Mouse (Mus musculus): ENCODE results near the gene S100pbp. TPM values are rescaled to one million over a fixed set of nuclear protein-coding genes. Genes with fewer than 3 reads are reported as not detected.
"Not testable (repeated sequence)": the region's sequence is repeated elsewhere in the genome, so short reads cannot be mapped to it uniquely, and the experiment has no call there.

The S100pbp gene
- total and polyA plus RNA-seq, 2 experiments from 2014 or later: 16.9 to 35.9 TPM

DNA sequence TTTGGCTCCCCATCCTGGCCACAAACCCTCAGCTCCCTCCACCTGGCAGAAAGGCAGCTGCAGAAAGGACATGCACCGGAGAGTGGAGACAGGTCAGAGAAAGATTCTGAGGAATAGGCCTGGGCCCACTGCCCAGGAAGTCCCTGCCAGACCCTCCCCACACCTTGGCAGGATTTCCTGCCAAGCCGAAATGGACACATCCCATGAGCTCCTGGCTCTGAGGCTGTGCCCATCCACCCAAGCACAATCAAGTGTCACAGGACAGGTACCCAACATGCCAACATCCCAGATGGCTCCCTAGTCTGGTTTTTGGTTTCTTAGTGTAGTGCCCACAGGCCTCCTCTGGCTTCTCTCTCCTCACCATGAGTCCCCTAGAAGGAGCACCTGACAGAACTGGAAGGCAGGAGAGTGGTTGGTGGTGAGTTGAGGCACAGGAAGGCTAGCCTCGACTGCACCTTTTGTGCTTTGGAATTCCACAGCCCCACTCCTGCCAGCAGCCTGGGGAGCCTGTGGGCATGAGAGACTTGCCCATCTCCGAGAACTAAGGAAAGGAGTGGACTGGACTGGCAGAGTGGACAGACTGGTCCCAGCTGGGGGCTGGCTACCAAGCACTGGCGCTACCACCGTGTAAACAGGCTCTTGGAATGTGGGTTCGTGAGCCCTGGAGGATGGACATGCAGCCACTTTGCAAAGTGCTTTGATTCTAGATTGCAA is 31.0 kb upstream of the S100pbp start:
- WGBS: 52% methylated on average over 7 of the region's 7 CpGs
- Histone ChIP-seq H3K4me1 (ENCODE audit: insufficient read depth, low read length) (peaks cover 9% of the 10 kb centered on the region; the same call in 1 of the 2 replicates), H3K9me3 (ENCODE audit: low read length) (no peaks in the 10 kb centered on the region), H3K4me2 (ENCODE audit: low read depth, low read length) (no peak overlapping the region), H3K4me3 (ENCODE audit: low read length) (no peak overlapping the region), H3K27me3 (ENCODE audit: insufficient read depth, low read length) (no peaks in the 10 kb centered on the region), H3K36me3 (ENCODE audit: insufficient read depth, low read length) (peaks cover 57% of the 10 kb centered on the region), H3K9ac (replicated peaks; ENCODE audit: low read length) (no peak overlapping the region), H3K27ac (peak overlapping the region; percentile 41; the same call in 1 of the 2 replicates)
- ATAC-seq: no peak
- no peak for TF ChIP-seq CTCF (IDR thresholded peaks at IDR 0.05; ENCODE audit: low read depth)
- no peak for DNase-seq (ENCODE audit: low spot score)

DNA sequence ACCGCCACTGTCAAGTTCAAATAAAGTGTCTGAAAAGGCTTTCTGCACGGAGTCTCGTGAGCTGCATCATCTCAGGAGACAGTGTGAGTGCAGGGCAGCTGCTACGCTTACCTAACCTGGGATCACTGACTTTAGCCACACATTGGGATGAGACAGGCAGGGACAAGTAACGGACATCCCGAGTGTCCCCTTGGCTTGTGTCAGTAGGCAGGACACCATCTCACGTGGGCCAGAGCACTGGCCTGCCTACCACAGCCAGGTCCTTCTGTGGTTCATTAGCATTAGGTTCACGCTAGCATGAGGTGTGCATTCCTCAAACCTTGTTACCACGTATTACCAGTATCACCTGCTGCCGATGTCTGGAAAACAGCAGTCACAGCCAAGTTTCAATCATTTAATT is 29.7 kb upstream of the S100pbp start:
- 77% methylated on average over 10 of the region's 10 CpGs for WGBS
- H3K36me3 ChIP-seq (ENCODE audit: insufficient read depth, low read length): peaks cover 57% of the 10 kb centered on the region
- no peaks in the 10 kb centered on the region for H3K9me3 ChIP-seq (ENCODE audit: low read length)
- peaks cover 9% of the 10 kb centered on the region; the same call in 1 of the 2 replicates for H3K4me1 ChIP-seq (ENCODE audit: insufficient read depth, low read length)
- no peak overlapping the region for H3K4me3 ChIP-seq (ENCODE audit: low read length)
- H3K9ac ChIP-seq (replicated peaks; ENCODE audit: low read length): no peak overlapping the region
- no peak overlapping the region for H3K4me2 ChIP-seq (ENCODE audit: low read depth, low read length)
- ATAC-seq (no peak), DNase-seq (ENCODE audit: low spot score) (no peak)
- H3K27me3 ChIP-seq (ENCODE audit: insufficient read depth, low read length): no peaks in the 10 kb centered on the region
- TF ChIP-seq CTCF (IDR thresholded peaks at IDR 0.05; ENCODE audit: low read depth): no peak
- H3K27ac ChIP-seq: no peak overlapping the region

DNA sequence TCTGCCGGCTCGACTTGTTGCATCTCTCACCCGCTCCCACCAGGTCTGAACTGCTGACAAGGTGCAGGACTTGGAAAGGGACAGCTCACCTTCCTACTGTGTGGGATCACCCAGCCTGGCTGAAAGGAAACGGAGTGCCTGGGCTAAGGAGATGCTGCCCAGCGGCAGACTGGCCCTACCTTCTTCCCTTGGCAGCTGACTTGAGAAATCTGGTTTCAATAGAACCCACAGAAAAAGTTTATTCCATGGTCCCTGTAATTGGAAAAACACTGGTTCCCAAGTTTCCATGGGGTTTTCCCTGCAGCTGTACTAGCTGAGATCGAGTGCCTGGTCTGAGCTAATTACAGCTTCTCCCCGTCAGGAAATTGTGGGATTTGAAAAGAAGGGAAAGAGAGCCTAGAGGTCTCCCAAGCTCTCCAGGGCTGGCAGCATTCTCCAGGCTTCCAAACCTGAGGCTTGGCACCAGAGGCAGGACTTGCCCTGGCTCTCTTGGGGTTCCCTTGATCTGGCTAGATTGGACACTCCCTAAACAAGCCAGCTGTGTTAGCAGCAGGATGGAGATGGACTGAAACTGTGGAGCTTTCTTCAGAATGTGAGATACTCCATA is 29.1 kb upstream of the S100pbp start:
- DNase-seq (ENCODE audit: low spot score) (no peak), ATAC-seq (no peak)
- no peak overlapping the region for H3K9ac ChIP-seq (replicated peaks; ENCODE audit: low read length)
- H3K4me1 ChIP-seq (ENCODE audit: insufficient read depth, low read length): peaks cover 8% of the 10 kb centered on the region; the same call in 1 of the 2 replicates
- no peak overlapping the region for H3K4me2 ChIP-seq (ENCODE audit: low read depth, low read length)
- WGBS: 81% methylated on average over 7 of the region's 7 CpGs
- H3K27me3 ChIP-seq (ENCODE audit: insufficient read depth, low read length): no peaks in the 10 kb centered on the region
- no peaks in the 10 kb centered on the region for H3K9me3 ChIP-seq (ENCODE audit: low read length)
- TF ChIP-seq CTCF (IDR thresholded peaks at IDR 0.05; ENCODE audit: low read depth): no peak
- no peak overlapping the region for H3K4me3 ChIP-seq (ENCODE audit: low read length)
- peaks cover 62% of the 10 kb centered on the region for H3K36me3 ChIP-seq (ENCODE audit: insufficient read depth, low read length)
- no peak overlapping the region for H3K27ac ChIP-seq

DNA sequence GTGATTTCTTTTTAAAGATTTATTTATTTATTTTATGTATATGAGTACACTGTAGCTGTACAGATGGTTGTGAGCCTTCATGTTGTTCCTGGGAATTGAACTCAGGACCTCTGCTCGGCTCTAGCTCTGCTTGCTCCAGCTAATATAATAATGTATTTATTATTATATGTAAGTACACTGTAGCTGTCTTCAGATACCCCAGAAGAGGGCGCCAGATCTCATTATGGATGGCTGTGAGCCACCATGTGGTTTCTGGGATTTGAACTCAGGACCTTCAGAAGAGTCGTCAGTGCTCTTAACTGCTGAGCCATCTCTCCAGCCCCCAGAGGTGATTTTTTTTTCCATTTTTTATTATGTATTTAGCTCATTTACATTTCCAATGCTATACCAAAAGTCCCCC is 23.0 kb upstream of the S100pbp start:
- not testable (repeated sequence) for DNase-seq (ENCODE audit: low spot score); H3K4me2 ChIP-seq (ENCODE audit: low read depth, low read length); H3K9me3 ChIP-seq (ENCODE audit: low read length); ATAC-seq; H3K27me3 ChIP-seq (ENCODE audit: insufficient read depth, low read length); H3K4me3 ChIP-seq (ENCODE audit: low read length); H3K9ac ChIP-seq (replicated peaks; ENCODE audit: low read length); H3K27ac ChIP-seq; H3K4me1 ChIP-seq (ENCODE audit: insufficient read depth, low read length)
- peaks cover 65% of the 10 kb centered on the region for H3K36me3 ChIP-seq (ENCODE audit: insufficient read depth, low read length)
- WGBS: 63% methylated on average over 3 of the region's 3 CpGs
- peak; percentile 49 for TF ChIP-seq CTCF (IDR thresholded peaks at IDR 0.05; ENCODE audit: low read depth)

DNA sequence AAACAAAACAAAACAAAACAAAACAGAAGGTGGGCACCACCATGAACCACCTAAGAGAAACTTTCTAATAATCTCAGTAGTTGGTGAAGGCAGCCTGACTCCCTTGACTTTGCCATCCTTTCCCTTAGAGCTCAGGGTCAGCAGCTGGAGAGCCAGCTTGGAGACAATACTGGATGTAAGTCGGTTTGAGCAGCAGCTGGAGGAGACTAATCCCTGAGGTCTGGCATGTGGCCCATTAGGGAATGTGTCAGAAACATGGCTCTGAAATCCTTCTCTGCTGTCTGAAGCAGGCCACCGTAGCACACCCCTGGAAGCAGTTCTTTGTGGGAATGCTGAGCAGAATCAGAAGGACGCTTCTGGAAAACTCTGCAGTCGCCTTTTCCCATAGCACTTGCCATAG is 21.9 kb upstream of the S100pbp start:
- Histone ChIP-seq H3K9me3 (ENCODE audit: low read length) (no peaks in the 10 kb centered on the region), H3K9ac (replicated peaks; ENCODE audit: low read length) (no peak overlapping the region), H3K4me2 (ENCODE audit: low read depth, low read length) (no peak overlapping the region), H3K27me3 (ENCODE audit: insufficient read depth, low read length) (no peaks in the 10 kb centered on the region), H3K4me1 (ENCODE audit: insufficient read depth, low read length) (no peaks in the 10 kb centered on the region), H3K4me3 (ENCODE audit: low read length) (no peak overlapping the region), H3K36me3 (ENCODE audit: insufficient read depth, low read length) (peaks cover 67% of the 10 kb centered on the region), H3K27ac (no peak overlapping the region)
- no peak for DNase-seq (ENCODE audit: low spot score)
- TF ChIP-seq CTCF (IDR thresholded peaks at IDR 0.05; ENCODE audit: low read depth): no peak
- 77% methylated on average over 4 of the region's 4 CpGs for WGBS
- no peak for ATAC-seq

DNA sequence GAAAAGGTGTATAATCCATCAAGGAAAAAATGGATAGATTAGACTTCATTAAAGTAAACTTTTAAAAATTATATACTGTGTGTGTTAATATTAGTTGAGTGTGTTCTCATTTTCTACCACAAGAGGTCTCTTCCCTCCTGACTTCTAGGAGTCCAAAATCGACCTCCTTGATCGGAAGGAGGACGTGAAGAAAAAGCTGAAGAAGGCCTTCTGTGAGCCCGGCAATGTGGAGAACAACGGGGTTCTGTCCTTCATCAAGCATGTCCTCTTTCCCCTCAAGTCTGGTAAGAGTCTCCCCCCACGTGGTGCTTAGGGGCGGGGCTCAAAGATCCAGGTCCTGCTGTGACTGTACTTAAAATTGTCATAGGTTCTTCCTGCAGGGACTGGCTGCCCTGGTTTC is 20.0 kb upstream of the S100pbp start:
- Histone ChIP-seq H3K36me3 (ENCODE audit: insufficient read depth, low read length) (peaks cover 70% of the 10 kb centered on the region), H3K9me3 (ENCODE audit: low read length) (no peaks in the 10 kb centered on the region), H3K27ac (no peak overlapping the region), H3K9ac (replicated peaks; ENCODE audit: low read length) (no peak overlapping the region), H3K4me3 (ENCODE audit: low read length) (no peak overlapping the region), H3K4me1 (ENCODE audit: insufficient read depth, low read length) (no peaks in the 10 kb centered on the region), H3K27me3 (ENCODE audit: insufficient read depth, low read length) (no peaks in the 10 kb centered on the region), H3K4me2 (ENCODE audit: low read depth, low read length) (no peak overlapping the region)
- DNase-seq (ENCODE audit: low spot score) (peak; percentile 68), ATAC-seq (peak; percentile 41; the same call in 1 of the 2 replicates)
- WGBS: 33% methylated on average over 7 of the region's 7 CpGs
- TF ChIP-seq CTCF (IDR thresholded peaks at IDR 0.05; ENCODE audit: low read depth): peak; percentile 76

DNA sequence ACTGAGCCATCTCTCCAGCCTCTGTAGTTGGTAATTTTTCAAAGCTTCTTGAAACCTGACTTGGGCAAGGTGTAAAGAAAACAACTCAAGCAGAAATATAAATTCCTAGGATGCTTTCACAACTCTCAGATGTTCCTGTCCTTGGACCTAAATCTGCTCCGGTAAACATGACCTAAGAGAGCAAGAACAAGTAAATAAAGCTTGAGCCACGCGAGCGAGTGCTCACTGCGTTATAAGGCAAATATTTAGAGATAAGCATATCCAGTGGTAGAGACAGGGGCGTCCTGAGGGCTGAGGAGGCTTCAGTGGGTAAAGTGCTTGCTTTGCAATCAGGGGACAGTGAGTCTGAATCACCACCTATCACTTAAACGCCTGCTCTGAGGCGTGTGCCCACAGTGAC is 17.3 kb upstream of the S100pbp start:
- H3K27ac ChIP-seq: no peak overlapping the region
- H3K36me3 ChIP-seq (ENCODE audit: insufficient read depth, low read length): peaks cover 66% of the 10 kb centered on the region
- no peak overlapping the region for H3K9ac ChIP-seq (replicated peaks; ENCODE audit: low read length)
- no peak overlapping the region for H3K4me3 ChIP-seq (ENCODE audit: low read length)
- no peak overlapping the region for H3K4me2 ChIP-seq (ENCODE audit: low read depth, low read length)
- DNase-seq (ENCODE audit: low spot score): no peak
- no peak for ATAC-seq
- WGBS: 95% methylated on average over 8 of the region's 8 CpGs
- H3K4me1 ChIP-seq (ENCODE audit: insufficient read depth, low read length): no peaks in the 10 kb centered on the region
- no peaks in the 10 kb centered on the region for H3K9me3 ChIP-seq (ENCODE audit: low read length)
- no peak for TF ChIP-seq CTCF (IDR thresholded peaks at IDR 0.05; ENCODE audit: low read depth)
- no peaks in the 10 kb centered on the region for H3K27me3 ChIP-seq (ENCODE audit: insufficient read depth, low read length)
